Mouse (Mus musculus): ENCODE results near the gene Arhgef12. TPM values are rescaled to one million over a fixed set of nuclear protein-coding genes. Genes with fewer than 3 reads are reported as not detected.

Gene Arhgef12
- polyA plus RNA-seq, 1 experiment = 7.4 TPM

- no peak for TF ChIP-seq POLR2A (IDR thresholded peaks at IDR 0.05; ENCODE audit: low read depth, low read length)
- no peak for TF ChIP-seq CTCF (IDR thresholded peaks at IDR 0.05; ENCODE audit: extremely low read depth, insufficient read length, insufficient replicate concordance, low read depth, low read length)
- no peaks in the 10 kb centered on the region for H3K36me3 ChIP-seq (ENCODE audit: control insufficient read depth, insufficient read depth, low read length)
- peaks cover 4% of the 10 kb centered on the region for H3K4me1 ChIP-seq (ENCODE audit: control insufficient read depth, insufficient read depth, insufficient read length, low read length)
- peak overlapping the region; percentile 76 for H3K27ac ChIP-seq (ENCODE audit: insufficient read depth, low read depth, low read length)
- no peaks in the 10 kb centered on the region for H3K27me3 ChIP-seq (ENCODE audit: control insufficient read depth, insufficient read depth, low read length)
- under 1% methylated on average over 40 of the region's 40 CpGs for WGBS
- H3K4me3 ChIP-seq (ENCODE audit: low read depth, low read length) = peak overlapping the region; percentile 96
Observed at GRCm38 (mm10) chr9:43104873-43105663, 2.0 kb downstream of the Arhgef12 start.

DNA sequence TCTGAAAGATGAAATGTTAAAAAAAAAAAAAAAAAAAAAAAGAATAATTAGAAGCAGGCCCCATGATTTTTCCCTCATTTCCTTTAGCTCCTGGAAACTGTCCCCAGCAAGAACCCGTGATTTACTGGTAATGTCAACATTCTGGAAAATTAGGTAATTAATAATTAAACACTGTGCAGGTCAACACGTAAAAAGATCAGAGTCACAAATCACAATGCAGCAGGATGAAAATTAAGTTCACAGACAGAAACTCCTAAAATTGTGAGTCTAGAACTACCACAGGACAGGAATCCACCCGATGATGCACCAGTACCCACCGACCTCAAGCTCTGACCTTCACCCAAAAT is 2.5 kb downstream of the Arhgef12 start:
- Histone ChIP-seq H3K27me3 (ENCODE audit: control insufficient read depth, insufficient read depth, low read length) (no peaks in the 10 kb centered on the region), H3K4me1 (ENCODE audit: control insufficient read depth, insufficient read depth, insufficient read length, low read length) (peaks cover 4% of the 10 kb centered on the region), H3K4me3 (ENCODE audit: low read depth, low read length) (peak overlapping the region; percentile 96), H3K27ac (ENCODE audit: insufficient read depth, low read depth, low read length) (peak overlapping the region; percentile 76), H3K36me3 (ENCODE audit: control insufficient read depth, insufficient read depth, low read length) (no peaks in the 10 kb centered on the region)
- WGBS = 5% methylated on average over 4 of the region's 4 CpGs
- TF ChIP-seq POLR2A (IDR thresholded peaks at IDR 0.05; ENCODE audit: low read depth, low read length) = no peak
- TF ChIP-seq CTCF (IDR thresholded peaks at IDR 0.05; ENCODE audit: extremely low read depth, insufficient read length, insufficient replicate concordance, low read depth, low read length) = no peak

GRCm38 (mm10) chr9:43103675-43104299 is 3.3 kb downstream of the Arhgef12 start:
- H3K36me3 ChIP-seq (ENCODE audit: control insufficient read depth, insufficient read depth, low read length) = no peaks in the 10 kb centered on the region
- peaks cover 4% of the 10 kb centered on the region for H3K4me1 ChIP-seq (ENCODE audit: control insufficient read depth, insufficient read depth, insufficient read length, low read length)
- 20% methylated on average over 4 of the region's 4 CpGs for WGBS
- TF ChIP-seq POLR2A (IDR thresholded peaks at IDR 0.05; ENCODE audit: low read depth, low read length) (no peak), CTCF (IDR thresholded peaks at IDR 0.05; ENCODE audit: extremely low read depth, insufficient read length, insufficient replicate concordance, low read depth, low read length) (no peak)
- no peak overlapping the region for H3K27ac ChIP-seq (ENCODE audit: insufficient read depth, low read depth, low read length)
- H3K27me3 ChIP-seq (ENCODE audit: control insufficient read depth, insufficient read depth, low read length) = no peaks in the 10 kb centered on the region
- H3K4me3 ChIP-seq (ENCODE audit: low read depth, low read length) = no peak overlapping the region

- peaks cover 4% of the 10 kb centered on the region for H3K4me1 ChIP-seq (ENCODE audit: control insufficient read depth, insufficient read depth, insufficient read length, low read length)
- no peaks in the 10 kb centered on the region for H3K36me3 ChIP-seq (ENCODE audit: control insufficient read depth, insufficient read depth, low read length)
- H3K27me3 ChIP-seq (ENCODE audit: control insufficient read depth, insufficient read depth, low read length) = no peaks in the 10 kb centered on the region
- no peak overlapping the region for H3K4me3 ChIP-seq (ENCODE audit: low read depth, low read length)
- no peak overlapping the region for H3K27ac ChIP-seq (ENCODE audit: insufficient read depth, low read depth, low read length)
- no peak for TF ChIP-seq CTCF (IDR thresholded peaks at IDR 0.05; ENCODE audit: extremely low read depth, insufficient read length, insufficient replicate concordance, low read depth, low read length)
- TF ChIP-seq POLR2A (IDR thresholded peaks at IDR 0.05; ENCODE audit: low read depth, low read length) = no peak
- 65% methylated on average over 2 of the region's 2 CpGs for WGBS
Observed at GRCm38 (mm10) chr9:43102931-43103330, 4.1 kb downstream of the Arhgef12 start.

GRCm38 (mm10) chr9:43101936-43102595 is 5.0 kb downstream of the Arhgef12 start:
- no peak overlapping the region for H3K4me3 ChIP-seq (ENCODE audit: low read depth, low read length)

GRCm38 (mm10) chr9:43098922-43099321 is 8.1 kb downstream of the Arhgef12 start:
- Histone ChIP-seq H3K4me1 (ENCODE audit: control insufficient read depth, insufficient read depth, insufficient read length, low read length) (peaks cover 4% of the 10 kb centered on the region; the same call in 1 of the 2 replicates), H3K27ac (ENCODE audit: insufficient read depth, low read depth, low read length) (no peak overlapping the region), H3K36me3 (ENCODE audit: control insufficient read depth, insufficient read depth, low read length) (no peaks in the 10 kb centered on the region), H3K4me3 (ENCODE audit: low read depth, low read length) (no peak overlapping the region), H3K27me3 (ENCODE audit: control insufficient read depth, insufficient read depth, low read length) (no peaks in the 10 kb centered on the region)
- WGBS = 77% methylated on average over 4 of the region's 4 CpGs
- TF ChIP-seq POLR2A (IDR thresholded peaks at IDR 0.05; ENCODE audit: low read depth, low read length) = no peak
- no peak for TF ChIP-seq CTCF (IDR thresholded peaks at IDR 0.05; ENCODE audit: extremely low read depth, insufficient read length, insufficient replicate concordance, low read depth, low read length)

More at GRCm38 (mm10) chr9:43101936-43102595, 5.0 kb downstream of the Arhgef12 start:
- no peak for TF ChIP-seq POLR2A (IDR thresholded peaks at IDR 0.05; ENCODE audit: low read depth, low read length)
- TF ChIP-seq CTCF (IDR thresholded peaks at IDR 0.05; ENCODE audit: extremely low read depth, insufficient read length, insufficient replicate concordance, low read depth, low read length) = no peak
- 45% methylated on average over 8 of the region's 8 CpGs for WGBS
- Histone ChIP-seq H3K27me3 (ENCODE audit: control insufficient read depth, insufficient read depth, low read length) (no peaks in the 10 kb centered on the region), H3K36me3 (ENCODE audit: control insufficient read depth, insufficient read depth, low read length) (no peaks in the 10 kb centered on the region), H3K27ac (ENCODE audit: insufficient read depth, low read depth, low read length) (no peak overlapping the region), H3K4me1 (ENCODE audit: control insufficient read depth, insufficient read depth, insufficient read length, low read length) (peaks cover 4% of the 10 kb centered on the region)
